Mouse (Mus musculus): ENCODE data around the gene Slc39a10. TPM values are rescaled to one million over a fixed set of nuclear protein-coding genes. Genes with fewer than 3 reads are reported as not detected.
"Not testable (repeated sequence)": the region's sequence is repeated elsewhere in the genome, so short reads cannot be mapped to it uniquely, and the experiment has no call there.

Gene Slc39a10
- polyA plus RNA-seq, 1 experiment from 2014 or later: 27.8 TPM

GRCm38 (mm10) chr1:46830066-46830843 lies 62.4 kb downstream of the Slc39a10 start:
- Histone ChIP-seq H3K4me3 (ENCODE audit: control insufficient read depth in 1 of 2, insufficient read depth in 1 of 2, low read depth in 1 of 2, low read length in 2 of 2) (no peak overlapping the region), H3K4me1 (ENCODE audit: control insufficient read depth in 2 of 2, insufficient read depth in 2 of 2, low read length in 2 of 2) (no peaks in the 10 kb centered on the region), H3K27me3 (ENCODE audit: control insufficient read depth, insufficient read depth, low read length) (no peaks in the 10 kb centered on the region), H3K27ac (replicated peaks in 1 of 2; ENCODE audit: control insufficient read depth in 1 of 2, insufficient read depth in 1 of 2, low read depth in 2 of 2, low read length in 2 of 2) (no peak overlapping the region), H3K4me2 (ENCODE audit: low read length) (no peak overlapping the region), H3K9ac (ENCODE audit: low read length) (no peak overlapping the region), H3K9me3 (ENCODE audit: control insufficient read depth, low read length) (no peaks in the 10 kb centered on the region), H3K36me3 (ENCODE audit: control insufficient read depth, insufficient read depth, low read length) (peaks cover 23% of the 10 kb centered on the region)
- WGBS: 90% methylated on average over 2 of the region's 2 CpGs
- no peak for ATAC-seq (ENCODE audit: insufficient number of reproducible peaks, insufficient read depth, low FRiP score, low read depth)

DNA sequence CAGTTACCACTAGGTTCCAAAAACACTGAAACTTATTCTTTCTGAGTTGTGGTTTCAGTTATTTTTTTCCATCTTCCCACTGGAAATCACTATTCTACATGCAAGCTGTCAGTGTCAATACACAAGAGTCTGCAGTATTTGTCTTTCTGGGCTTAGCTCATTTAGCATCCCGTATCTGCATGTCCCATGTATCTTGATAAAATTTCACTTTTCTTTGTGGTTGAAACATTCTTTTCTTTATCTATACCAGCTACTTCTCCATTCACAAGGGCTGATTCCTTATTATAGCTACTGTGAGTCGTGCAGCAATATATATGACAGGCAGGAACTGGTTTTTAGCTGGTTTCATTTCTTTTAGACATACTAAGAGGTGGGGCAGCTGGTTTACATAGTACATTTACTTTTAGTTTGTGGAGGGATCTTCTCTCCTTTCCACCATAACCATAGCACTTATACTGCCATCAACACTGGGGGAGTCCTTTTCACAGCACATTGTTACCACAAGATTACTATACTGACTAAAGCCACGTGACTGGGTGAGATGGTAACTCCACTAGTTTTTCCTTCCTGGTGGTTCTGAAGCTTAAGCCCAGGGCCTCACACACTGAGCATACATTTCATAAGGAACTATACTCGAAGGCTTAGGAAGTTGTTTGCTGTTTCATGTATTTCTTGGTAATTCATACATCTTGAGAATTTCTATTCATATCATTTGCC lies 70.2 kb downstream of the Slc39a10 start:
- Histone ChIP-seq H3K4me2 (ENCODE audit: low read length) (no peak overlapping the region), H3K9me3 (ENCODE audit: control insufficient read depth, low read length) (no peaks in the 10 kb centered on the region), H3K4me3 (ENCODE audit: control insufficient read depth in 1 of 2, insufficient read depth in 1 of 2, low read depth in 1 of 2, low read length in 2 of 2) (no peak overlapping the region), H3K27me3 (ENCODE audit: control insufficient read depth, insufficient read depth, low read length) (no peaks in the 10 kb centered on the region), H3K36me3 (ENCODE audit: control insufficient read depth, insufficient read depth, low read length) (peaks cover 48% of the 10 kb centered on the region), H3K27ac (replicated peaks in 1 of 2; ENCODE audit: control insufficient read depth in 1 of 2, insufficient read depth in 1 of 2, low read depth in 2 of 2, low read length in 2 of 2) (no peak overlapping the region), H3K4me1 (ENCODE audit: control insufficient read depth in 2 of 2, insufficient read depth in 2 of 2, low read length in 2 of 2) (no peaks in the 10 kb centered on the region), H3K9ac (ENCODE audit: low read length) (no peak overlapping the region)
- 76% methylated on average over 4 of the region's 4 CpGs for whole genome bisulfite sequencing
- ATAC-seq (ENCODE audit: insufficient number of reproducible peaks, insufficient read depth, low FRiP score, low read depth): no peak

DNA sequence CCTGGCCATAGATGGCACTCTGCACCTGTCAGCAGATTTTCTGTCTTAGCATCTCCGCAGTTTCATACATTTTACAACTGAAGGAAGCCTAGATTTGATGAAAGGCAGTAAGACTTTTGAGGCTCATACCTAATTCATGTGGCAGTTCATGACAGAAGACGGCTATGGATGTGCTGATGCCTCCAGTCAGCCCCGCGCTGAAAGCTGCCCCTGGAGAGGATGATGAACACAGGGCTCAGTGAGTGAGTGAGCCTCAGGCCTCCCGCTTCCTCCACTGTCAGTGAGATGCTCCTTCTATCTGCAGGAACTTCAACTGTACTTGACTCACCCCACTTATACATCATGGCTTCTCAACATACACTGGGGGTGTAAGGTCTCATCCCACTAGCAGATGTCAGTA lies 74.7 kb downstream of the Slc39a10 start:
- Histone ChIP-seq H3K4me3 (ENCODE audit: control insufficient read depth in 1 of 2, insufficient read depth in 1 of 2, low read depth in 1 of 2, low read length in 2 of 2) (no peak overlapping the region), H3K4me1 (ENCODE audit: control insufficient read depth in 2 of 2, insufficient read depth in 2 of 2, low read length in 2 of 2) (no peaks in the 10 kb centered on the region), H3K9ac (ENCODE audit: low read length) (no peak overlapping the region), H3K9me3 (ENCODE audit: control insufficient read depth, low read length) (no peaks in the 10 kb centered on the region), H3K27ac (replicated peaks in 1 of 2; ENCODE audit: control insufficient read depth in 1 of 2, insufficient read depth in 1 of 2, low read depth in 2 of 2, low read length in 2 of 2) (no peak overlapping the region), H3K4me2 (ENCODE audit: low read length) (no peak overlapping the region), H3K27me3 (ENCODE audit: control insufficient read depth, insufficient read depth, low read length) (no peaks in the 10 kb centered on the region), H3K36me3 (ENCODE audit: control insufficient read depth, insufficient read depth, low read length) (peaks cover 37% of the 10 kb centered on the region)
- ATAC-seq (ENCODE audit: insufficient number of reproducible peaks, insufficient read depth, low FRiP score, low read depth): no peak
- 87% methylated on average over 5 of the region's 5 CpGs for WGBS

GRCm38 (mm10) chr1:46808630-46809029 lies 84.0 kb downstream of the Slc39a10 start:
- WGBS: 87% methylated on average over 4 of the region's 4 CpGs

DNA sequence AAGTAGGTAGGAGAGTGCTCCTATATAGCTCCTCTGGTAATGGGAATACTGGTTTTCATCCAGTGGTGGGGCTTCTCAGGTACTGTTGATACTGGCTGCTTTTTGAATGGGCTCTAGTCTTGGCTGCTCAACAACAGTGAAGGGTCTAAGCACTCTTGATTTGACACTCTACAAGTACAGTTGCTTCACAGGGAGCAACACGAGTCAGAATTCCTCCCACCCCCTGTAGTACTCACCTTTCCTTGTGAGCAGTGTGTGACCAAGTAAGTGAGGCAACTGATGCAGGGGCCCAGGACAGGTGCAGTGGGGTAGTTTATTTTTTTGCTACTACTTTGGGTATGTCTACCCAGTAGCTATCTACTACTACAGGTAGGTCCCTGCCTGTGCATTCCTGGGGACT lies 87.6 kb downstream of the Slc39a10 start:
- Histone ChIP-seq H3K27ac (replicated peaks in 1 of 2; ENCODE audit: control insufficient read depth in 1 of 2, insufficient read depth in 1 of 2, low read depth in 2 of 2, low read length in 2 of 2) (no peak overlapping the region), H3K4me3 (ENCODE audit: control insufficient read depth in 1 of 2, insufficient read depth in 1 of 2, low read depth in 1 of 2, low read length in 2 of 2) (no peak overlapping the region), H3K36me3 (ENCODE audit: control insufficient read depth, insufficient read depth, low read length) (peaks cover 3% of the 10 kb centered on the region), H3K9ac (ENCODE audit: low read length) (no peak overlapping the region), H3K4me1 (ENCODE audit: control insufficient read depth in 2 of 2, insufficient read depth in 2 of 2, low read length in 2 of 2) (no peaks in the 10 kb centered on the region), H3K27me3 (ENCODE audit: control insufficient read depth, insufficient read depth, low read length) (no peaks in the 10 kb centered on the region), H3K4me2 (ENCODE audit: low read length) (no peak overlapping the region), H3K9me3 (ENCODE audit: control insufficient read depth, low read length) (no peaks in the 10 kb centered on the region)
- ATAC-seq (ENCODE audit: insufficient number of reproducible peaks, insufficient read depth, low FRiP score, low read depth): no peak
- 72% methylated on average over 1 of the region's 1 CpGs for WGBS

More at GRCm38 (mm10) chr1:46808630-46809029, 84.0 kb downstream of the Slc39a10 start:
- H3K9me3 ChIP-seq (ENCODE audit: control insufficient read depth, low read length); H3K9ac ChIP-seq (ENCODE audit: low read length); H3K4me1 ChIP-seq (ENCODE audit: control insufficient read depth in 2 of 2, insufficient read depth in 2 of 2, low read length in 2 of 2); ATAC-seq (ENCODE audit: insufficient number of reproducible peaks, insufficient read depth, low FRiP score, low read depth); H3K27ac ChIP-seq (replicated peaks in 1 of 2; ENCODE audit: control insufficient read depth in 1 of 2, insufficient read depth in 1 of 2, low read depth in 2 of 2, low read length in 2 of 2); H3K4me2 ChIP-seq (ENCODE audit: low read length); H3K4me3 ChIP-seq (ENCODE audit: control insufficient read depth in 1 of 2, insufficient read depth in 1 of 2, low read depth in 1 of 2, low read length in 2 of 2); H3K27me3 ChIP-seq (ENCODE audit: control insufficient read depth, insufficient read depth, low read length): not testable (repeated sequence)
- peaks cover 20% of the 10 kb centered on the region for H3K36me3 ChIP-seq (ENCODE audit: control insufficient read depth, insufficient read depth, low read length)

- not testable (repeated sequence) for H3K27me3 ChIP-seq (ENCODE audit: control insufficient read depth, insufficient read depth, low read length); H3K4me3 ChIP-seq (ENCODE audit: control insufficient read depth in 1 of 2, insufficient read depth in 1 of 2, low read depth in 1 of 2, low read length in 2 of 2); H3K36me3 ChIP-seq (ENCODE audit: control insufficient read depth, insufficient read depth, low read length); H3K4me2 ChIP-seq (ENCODE audit: low read length); H3K9ac ChIP-seq (ENCODE audit: low read length); H3K27ac ChIP-seq (replicated peaks in 1 of 2; ENCODE audit: control insufficient read depth in 1 of 2, insufficient read depth in 1 of 2, low read depth in 2 of 2, low read length in 2 of 2); H3K9me3 ChIP-seq (ENCODE audit: control insufficient read depth, low read length); ATAC-seq (ENCODE audit: insufficient number of reproducible peaks, insufficient read depth, low FRiP score, low read depth); H3K4me1 ChIP-seq (ENCODE audit: control insufficient read depth in 2 of 2, insufficient read depth in 2 of 2, low read length in 2 of 2)
- WGBS: 71% methylated on average over 4 of the region's 4 CpGs
These were observed 110.4 kb downstream of the Slc39a10 start for GRCm38 (mm10) chr1:46782227-46782626.

GRCm38 (mm10) chr1:46770077-46770695 lies 122.5 kb downstream of the Slc39a10 start:
- WGBS: 85% methylated on average over 7 of the region's 7 CpGs
- not testable (repeated sequence) for ATAC-seq (ENCODE audit: insufficient number of reproducible peaks, insufficient read depth, low FRiP score, low read depth)

More at GRCm38 (mm10) chr1:46770077-46770695, 122.5 kb downstream of the Slc39a10 start:
- not testable (repeated sequence) for H3K4me3 ChIP-seq (ENCODE audit: control insufficient read depth in 1 of 2, insufficient read depth in 1 of 2, low read depth in 1 of 2, low read length in 2 of 2); H3K27ac ChIP-seq (replicated peaks in 1 of 2; ENCODE audit: control insufficient read depth in 1 of 2, insufficient read depth in 1 of 2, low read depth in 2 of 2, low read length in 2 of 2); H3K9ac ChIP-seq (ENCODE audit: low read length); H3K9me3 ChIP-seq (ENCODE audit: control insufficient read depth, low read length); H3K36me3 ChIP-seq (ENCODE audit: control insufficient read depth, insufficient read depth, low read length); H3K4me2 ChIP-seq (ENCODE audit: low read length); H3K4me1 ChIP-seq (ENCODE audit: control insufficient read depth in 2 of 2, insufficient read depth in 2 of 2, low read length in 2 of 2); H3K27me3 ChIP-seq (ENCODE audit: control insufficient read depth, insufficient read depth, low read length)
